Mouse (Mus musculus): ENCODE results near the gene Adap1. TPM values are rescaled to one million over a fixed set of nuclear protein-coding genes. Genes with fewer than 3 reads are reported as not detected.

Gene Adap1
- polyA plus RNA-seq (2015; fragmentation: Nextera tagmentation; extraction: Ambion mirVana): 33.4 and 33.8 TPM in 2 replicates

DNA sequence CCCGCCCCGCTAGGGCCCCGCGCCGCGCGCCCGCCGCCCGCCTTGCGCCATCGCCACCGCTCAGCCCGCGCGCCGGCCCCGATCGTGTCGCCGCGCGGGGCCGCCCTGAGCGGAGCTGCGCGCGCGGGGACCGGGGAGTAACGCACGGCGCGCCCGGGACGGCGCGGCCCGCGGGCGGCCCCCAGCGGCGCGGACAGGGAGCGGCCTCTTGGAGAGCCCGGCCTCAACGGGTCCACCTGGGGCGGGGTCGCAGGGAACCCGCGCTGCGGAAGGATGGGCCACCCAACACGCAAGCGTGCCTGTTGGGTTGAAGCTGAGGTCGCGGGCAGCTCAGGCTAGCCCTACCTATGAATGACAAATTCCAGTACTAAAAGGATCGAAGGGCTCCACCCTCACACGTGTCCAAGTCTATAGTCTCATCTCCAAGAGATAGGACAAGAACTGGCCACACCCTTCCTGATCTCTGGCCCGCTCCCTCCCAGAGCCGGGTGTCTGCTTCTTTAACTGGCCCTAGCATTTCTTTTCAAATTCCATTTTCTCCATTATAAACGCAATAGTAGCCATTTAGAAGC lies at the start of gene Adap1:
Gene Adap1 (minus strand): TSS at position 228 of the 572 bp plus-strand sequence.
- H3K4me3 ChIP-seq (ENCODE audit: low read depth, low read length): peak within 1 kb of the TSS; percentile 69
- H3K9me3 ChIP-seq (ENCODE audit: control insufficient read depth): no peaks in the 10 kb centered on the region
- peak within 1 kb of the TSS; percentile 85 for H3K9ac ChIP-seq (ENCODE audit: low read depth, low read length)
- H3K36me3 ChIP-seq (ENCODE audit: control insufficient read depth, insufficient read depth): no peaks in the 10 kb centered on the region
- 1% methylated on average over 61 of the region's 61 CpGs for WGBS
- H3K4me2 ChIP-seq (replicated peaks; ENCODE audit: low read depth): peak within 1 kb of the TSS; percentile 95
- H3K27me3 ChIP-seq (replicated peaks; ENCODE audit: control insufficient read depth, insufficient read depth, low read length): no peaks in the 10 kb centered on the region
- 0 out of 2 replicates have a peak, but pooled peaks cover 7% of the 10 kb centered on the region for H3K4me1 ChIP-seq (replicated peaks; ENCODE audit: control insufficient read depth, insufficient read depth, low read length)
- peak; percentile 68 for TF ChIP-seq CTCF (IDR thresholded peaks at IDR 0.05; ENCODE audit: low read depth)
- ATAC-seq: peak; percentile 79
- peak within 1 kb of the TSS; percentile 88 for H3K27ac ChIP-seq (ENCODE audit: low read depth, low read length)

DNA sequence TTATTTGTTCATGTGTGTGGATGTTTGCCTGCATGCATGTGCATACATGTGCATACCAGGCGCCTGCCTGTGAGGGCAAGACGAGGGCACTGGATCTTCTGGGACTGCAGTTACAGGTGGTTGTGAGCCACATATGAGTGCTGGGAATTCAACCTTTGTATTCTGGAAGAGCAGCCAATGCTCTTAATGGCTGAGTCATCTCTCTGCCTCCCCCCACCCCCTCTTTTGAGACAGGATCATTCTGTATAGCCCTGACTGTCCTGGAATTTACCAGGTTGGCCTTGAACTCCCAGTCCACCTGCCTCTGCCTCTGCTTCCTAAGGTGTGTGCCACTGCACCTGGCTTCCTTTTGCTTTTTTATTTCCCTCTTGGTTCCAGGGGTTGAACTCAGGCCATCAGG lies 49.4 kb upstream of the Adap1 start:
- no peak for TF ChIP-seq CTCF (IDR thresholded peaks at IDR 0.05; ENCODE audit: low read depth)
- Histone ChIP-seq H3K4me1 (replicated peaks; ENCODE audit: control insufficient read depth, insufficient read depth, low read length) (peaks cover 15% of the 10 kb centered on the region; the same call in 1 of the 2 replicates), H3K27me3 (replicated peaks; ENCODE audit: control insufficient read depth, insufficient read depth, low read length) (no peaks in the 10 kb centered on the region), H3K9me3 (ENCODE audit: control insufficient read depth) (no peaks in the 10 kb centered on the region), H3K4me3 (ENCODE audit: low read depth, low read length) (no peak overlapping the region), H3K9ac (ENCODE audit: low read depth, low read length) (no peak overlapping the region), H3K27ac (ENCODE audit: low read depth, low read length) (no peak overlapping the region), H3K4me2 (replicated peaks; ENCODE audit: low read depth) (no peak overlapping the region), H3K36me3 (ENCODE audit: control insufficient read depth, insufficient read depth) (no peaks in the 10 kb centered on the region; the same call in 1 of the 2 replicates)
- ATAC-seq: no peak
- WGBS: 78% methylated on average over 2 of the region's 2 CpGs

- no peak for TF ChIP-seq CTCF (IDR thresholded peaks at IDR 0.05; ENCODE audit: low read depth)
- H3K9me3 ChIP-seq (ENCODE audit: control insufficient read depth): no peaks in the 10 kb centered on the region
- no peak overlapping the region for H3K27ac ChIP-seq (ENCODE audit: low read depth, low read length)
- 55% methylated on average over 6 of the region's 6 CpGs for whole genome bisulfite sequencing
- H3K4me2 ChIP-seq (replicated peaks; ENCODE audit: low read depth): no peak overlapping the region
- ATAC-seq: no peak
- H3K9ac ChIP-seq (ENCODE audit: low read depth, low read length): no peak overlapping the region
- no peak overlapping the region for H3K4me3 ChIP-seq (ENCODE audit: low read depth, low read length)
- H3K4me1 ChIP-seq (replicated peaks; ENCODE audit: control insufficient read depth, insufficient read depth, low read length): peaks cover 7% of the 10 kb centered on the region; the same call in 1 of the 2 replicates
- no peaks in the 10 kb centered on the region; the same call in 1 of the 2 replicates for H3K36me3 ChIP-seq (ENCODE audit: control insufficient read depth, insufficient read depth)
- no peaks in the 10 kb centered on the region for H3K27me3 ChIP-seq (replicated peaks; ENCODE audit: control insufficient read depth, insufficient read depth, low read length)
Observed at GRCm38 (mm10) chr5:139373889-139374444, 48.5 kb upstream of the Adap1 start.

DNA sequence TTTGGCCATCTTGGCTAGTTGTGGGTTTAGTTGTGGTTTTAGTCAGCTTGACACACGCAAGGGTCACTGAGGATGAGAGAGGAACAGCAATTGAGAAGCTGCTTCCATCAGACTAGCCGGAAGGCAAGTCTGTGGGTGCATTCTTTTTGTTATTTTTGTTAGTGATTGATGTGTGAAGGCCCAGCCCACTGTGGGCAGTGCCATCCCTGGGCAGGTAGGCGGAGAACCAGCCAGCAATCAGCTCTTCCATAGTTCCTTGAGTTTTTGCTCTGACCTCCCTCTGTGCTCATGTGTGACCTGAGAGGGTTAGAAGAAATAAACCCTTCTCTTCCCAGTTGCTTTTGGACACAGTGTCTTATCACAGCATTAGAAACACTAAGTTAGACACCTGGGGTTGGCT lies 47.7 kb upstream of the Adap1 start:
- H3K36me3 ChIP-seq (ENCODE audit: control insufficient read depth, insufficient read depth): no peaks in the 10 kb centered on the region; the same call in 1 of the 2 replicates
- no peak overlapping the region for H3K4me3 ChIP-seq (ENCODE audit: low read depth, low read length)
- 0 out of 2 replicates have a peak, but pooled peaks cover 5% of the 10 kb centered on the region for H3K4me1 ChIP-seq (replicated peaks; ENCODE audit: control insufficient read depth, insufficient read depth, low read length)
- ATAC-seq: no peak
- TF ChIP-seq CTCF (IDR thresholded peaks at IDR 0.05; ENCODE audit: low read depth): no peak
- H3K9me3 ChIP-seq (ENCODE audit: control insufficient read depth): no peaks in the 10 kb centered on the region
- no peaks in the 10 kb centered on the region for H3K27me3 ChIP-seq (replicated peaks; ENCODE audit: control insufficient read depth, insufficient read depth, low read length)
- WGBS: 84% methylated on average over 3 of the region's 3 CpGs
- H3K9ac ChIP-seq (ENCODE audit: low read depth, low read length): no peak overlapping the region
- H3K4me2 ChIP-seq (replicated peaks; ENCODE audit: low read depth): no peak overlapping the region
- H3K27ac ChIP-seq (ENCODE audit: low read depth, low read length): no peak overlapping the region

DNA sequence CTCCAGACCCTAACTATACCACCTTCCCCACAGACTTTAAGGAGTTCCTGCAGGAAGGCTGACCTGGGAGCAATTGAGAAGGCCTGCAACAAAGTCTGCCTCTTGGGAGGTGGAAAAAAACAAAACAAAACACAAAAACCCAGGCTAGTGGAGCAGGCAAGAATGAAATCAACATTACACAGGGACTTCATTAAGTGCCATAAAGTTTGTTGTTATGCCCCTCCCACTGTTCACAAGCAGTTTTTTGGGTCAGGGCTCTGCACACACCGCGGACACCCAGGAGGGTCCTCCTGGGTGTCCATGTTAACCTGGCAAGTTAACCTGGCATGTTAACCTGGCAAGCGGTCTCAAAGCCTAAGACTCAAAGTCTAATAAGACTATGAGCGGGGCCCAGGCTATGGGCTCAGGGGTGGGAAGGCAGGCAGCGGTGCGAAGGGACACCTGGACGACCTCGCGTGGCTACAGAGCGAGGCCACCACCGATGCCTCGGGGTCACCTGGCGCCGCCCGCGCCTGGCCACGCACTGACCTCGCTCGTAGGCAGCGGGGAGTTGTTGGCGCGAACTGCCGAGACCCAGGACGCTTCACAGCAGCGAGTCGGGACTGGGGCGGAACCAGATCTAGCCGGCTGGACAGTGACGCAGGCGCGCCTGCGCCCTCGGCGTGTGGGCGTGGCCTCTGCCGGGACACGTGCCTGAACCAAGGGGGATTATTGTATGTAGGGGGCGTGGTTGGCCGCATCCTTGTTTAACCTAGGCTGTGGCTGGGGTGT lies 46.4 kb upstream of the Adap1 start:
- peak; percentile 50 for TF ChIP-seq CTCF (IDR thresholded peaks at IDR 0.05; ENCODE audit: low read depth)
- Histone ChIP-seq H3K36me3 (ENCODE audit: control insufficient read depth, insufficient read depth) (no peaks in the 10 kb centered on the region; the same call in 1 of the 2 replicates), H3K27ac (ENCODE audit: low read depth, low read length) (peak overlapping the region; percentile 87), H3K4me3 (ENCODE audit: low read depth, low read length) (peak overlapping the region; percentile 66), H3K27me3 (replicated peaks; ENCODE audit: control insufficient read depth, insufficient read depth, low read length) (no peaks in the 10 kb centered on the region), H3K4me2 (replicated peaks; ENCODE audit: low read depth) (peak overlapping the region; percentile 83), H3K9ac (ENCODE audit: low read depth, low read length) (peak overlapping the region; percentile 94), H3K4me1 (replicated peaks; ENCODE audit: control insufficient read depth, insufficient read depth, low read length) (0 out of 2 replicates have a peak, but pooled peaks cover 5% of the 10 kb centered on the region), H3K9me3 (ENCODE audit: control insufficient read depth) (no peaks in the 10 kb centered on the region)
- ATAC-seq: peak; percentile 87
- WGBS: under 1% methylated on average over 39 of the region's 39 CpGs

GRCm38 (mm10) chr5:139371118-139371517 lies 45.7 kb upstream of the Adap1 start:
- Histone ChIP-seq H3K4me2 (replicated peaks; ENCODE audit: low read depth) (peak overlapping the region; percentile 83), H3K9me3 (ENCODE audit: control insufficient read depth) (no peaks in the 10 kb centered on the region), H3K27ac (ENCODE audit: low read depth, low read length) (no peak overlapping the region), H3K36me3 (ENCODE audit: control insufficient read depth, insufficient read depth) (no peaks in the 10 kb centered on the region; the same call in 1 of the 2 replicates), H3K27me3 (replicated peaks; ENCODE audit: control insufficient read depth, insufficient read depth, low read length) (no peaks in the 10 kb centered on the region), H3K9ac (ENCODE audit: low read depth, low read length) (no peak overlapping the region; the same call in 1 of the 2 replicates), H3K4me1 (replicated peaks; ENCODE audit: control insufficient read depth, insufficient read depth, low read length) (0 out of 2 replicates have a peak, but pooled peaks cover 5% of the 10 kb centered on the region), H3K4me3 (ENCODE audit: low read depth, low read length) (peak overlapping the region; percentile 66)
- 69% methylated on average over 5 of the region's 5 CpGs for WGBS
- TF ChIP-seq CTCF (IDR thresholded peaks at IDR 0.05; ENCODE audit: low read depth): no peak
- no peak for ATAC-seq

Measured in intestine, postnatal 0 days (tissue).